In genomic region chr2:125764531-125764930, GRCm38 (mm10) we compare ENCODE assay signal across 26 mouse cellular contexts.
"Had no signal": no experiment of that assay in that cellular context is flagged by ENCODE, and none has a peak within 500 bp of the region (broad histone marks: within the 10 kb centered on the region; RNA-seq: fewer than 3 reads in every experiment).

No protein-coding gene starts in this region.

- H3K4me2 ChIP-seq: heart, embryonic 11.5 days; heart, embryonic 12.5 days; heart, embryonic 13.5 days; heart, embryonic 15.5 days; hindbrain, embryonic 12.5 days; hindbrain, embryonic 13.5 days; hindbrain, embryonic 14.5 days; hindbrain, embryonic 15.5 days; intestine, embryonic 15.5 days; kidney, embryonic 15.5 days had no signal

- DNase-seq: heart, adult 18-20 months; heart, adult 2 months; heart, postnatal 36 days; heart, postnatal 4 days; kidney, adult 11 months; kidney, adult 18-20 months; kidney, adult 8-10 months; kidney, postnatal 14 days; layer of hippocampus, adult 9-11 months had no signal

- H3K4me3 ChIP-seq: heart, adult 2 months; heart, embryonic 10.5 days; heart, embryonic 12.5 days; heart, embryonic 13.5 days; heart, embryonic 15.5 days; hindbrain, embryonic 10.5 days; hindbrain, embryonic 12.5 days; hindbrain, embryonic 13.5 days; hindbrain, embryonic 15.5 days; intestine, embryonic 15.5 days; kidney, embryonic 15.5 days; layer of hippocampus, adult 2 months had no signal

- H3K27me3 ChIP-seq: heart, embryonic 12.5 days; heart, embryonic 13.5 days; heart, embryonic 15.5 days; hindbrain, embryonic 12.5 days; hindbrain, embryonic 13.5 days; hindbrain, embryonic 15.5 days; intestine, embryonic 15.5 days; kidney, embryonic 15.5 days had no signal

- H3K9me3 ChIP-seq: heart, embryonic 10.5 days; heart, embryonic 12.5 days; heart, embryonic 13.5 days; heart, embryonic 15.5 days; hindbrain, embryonic 10.5 days; hindbrain, embryonic 12.5 days; hindbrain, embryonic 13.5 days; hindbrain, embryonic 15.5 days; intestine, embryonic 15.5 days; kidney, embryonic 15.5 days had no signal

- H3K4me1 ChIP-seq: heart, embryonic 10.5 days; heart, embryonic 12.5 days; heart, embryonic 13.5 days; heart, embryonic 15.5 days; hindbrain, embryonic 10.5 days; hindbrain, embryonic 12.5 days; hindbrain, embryonic 13.5 days; hindbrain, embryonic 15.5 days; intestine, embryonic 15.5 days; kidney, embryonic 15.5 days had no signal

- H3K27ac ChIP-seq: heart, adult 2 months; heart, embryonic 10.5 days; heart, embryonic 13.5 days; heart, embryonic 15.5 days; hindbrain, embryonic 10.5 days; hindbrain, embryonic 12.5 days; hindbrain, embryonic 13.5 days; hindbrain, embryonic 14.5 days; hindbrain, embryonic 15.5 days; hindbrain, postnatal 0 days; intestine, embryonic 15.5 days; kidney, embryonic 15.5 days; kidney, postnatal 0 days; layer of hippocampus, adult 2 months had no signal

- ATAC-seq: inflammation-experienced regulatory T-cells, adult 6 months; intestine, embryonic 15.5 days; intestine, embryonic 16.5 days had no signal

- H3K9ac ChIP-seq: heart, embryonic 12.5 days; heart, embryonic 13.5 days; heart, embryonic 15.5 days; hindbrain, embryonic 12.5 days; hindbrain, embryonic 13.5 days; hindbrain, embryonic 14.5 days; hindbrain, embryonic 15.5 days; intestine, embryonic 15.5 days; kidney, embryonic 15.5 days had no signal
